Mouse (Mus musculus): ENCODE measurements around the gene Kit.

DNA sequence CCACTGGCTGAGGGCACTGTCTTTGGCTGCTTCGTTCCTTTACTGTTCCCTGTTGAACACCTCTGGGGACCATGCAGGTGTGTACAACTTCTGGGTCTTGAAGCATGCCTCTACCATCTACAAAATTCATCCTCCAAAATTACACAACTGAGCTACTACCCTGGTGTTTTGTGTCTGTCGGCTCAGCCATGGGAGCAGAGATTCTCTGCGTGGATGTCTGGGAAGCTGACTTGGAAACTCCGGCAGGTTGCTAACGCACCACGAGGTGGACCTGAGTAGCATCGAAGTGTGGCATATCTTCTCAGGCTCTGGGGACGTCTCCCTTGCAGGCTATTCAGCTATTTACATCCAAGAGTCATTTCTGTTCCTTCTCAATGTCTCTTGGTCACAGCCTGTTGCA lies 123.8 kb downstream of the Kit start:
- TF ChIP-seq EP300 (IDR thresholded peaks at IDR 0.05; ENCODE audit: low read depth) (no peak), CTCF (IDR thresholded peaks at IDR 0.05; ENCODE audit: low read depth) (no peak)
